Mouse (Mus musculus) G1E (cell line): ENCODE measurements around the gene Trp53i13.

Experiments used
- CTCF ChIP-seq: IDR thresholded peaks from 2 replicates; pipeline ENCODE4 v1.5.1; 2012; ENCODE audit warnings: low read depth, low read length, inconsistent platforms, mixed read lengths
- TAL1 ChIP-seq: conservative IDR thresholded peaks from 2 replicates; pipeline ENCODE4 v1.6.1; 2012; ENCODE audit warnings: low read depth, low read length, inconsistent platforms, mixed read lengths

DNA sequence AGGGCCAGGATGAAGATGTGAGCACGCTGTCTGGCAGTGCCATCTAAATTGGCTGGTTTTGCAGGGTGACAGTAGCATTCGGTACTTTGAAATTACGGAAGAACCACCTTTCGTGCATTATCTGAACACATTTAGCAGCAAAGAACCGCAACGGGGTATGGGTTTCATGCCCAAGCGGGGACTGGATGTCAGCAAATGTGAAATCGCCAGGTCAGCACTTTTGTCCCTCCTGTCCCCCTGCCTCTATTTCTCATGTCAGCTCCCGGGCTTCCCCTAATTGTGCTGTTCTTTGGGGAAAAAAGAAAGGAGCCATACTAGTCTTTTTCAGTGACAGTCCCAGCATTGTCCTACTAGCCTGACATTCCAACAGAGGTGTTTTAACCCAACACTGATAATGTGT, 47.4 kb downstream of the Trp53i13 start:
- TF ChIP-seq CTCF = no peak
- no peak for TF ChIP-seq TAL1
